Mouse (Mus musculus): Measurements from ENCODE around the gene H2-T23.

- TF ChIP-seq MAFK (IDR thresholded peaks at IDR 0.05; ENCODE audit: borderline replicate concordance, low read depth, low read length) (no peak), BHLHE40 (IDR thresholded peaks at IDR 0.05; ENCODE audit: borderline replicate concordance, low read depth, low read length) (no peak), E2F4 (IDR thresholded peaks at IDR 0.05; ENCODE audit: borderline replicate concordance, low read depth, low read length) (no peak), ZNF384 (IDR thresholded peaks at IDR 0.05; ENCODE audit: low read depth, low read length) (no peak), ELF1 (IDR thresholded peaks at IDR 0.05; ENCODE audit: low read depth, low read length) (no peak)
Measured at GRCm38 (mm10) chr17:36028879-36029619, 3.6 kb downstream of the H2-T23 start.

Measured in MEL (cell line).